Mouse (Mus musculus) mature B cell (primary cell): ENCODE measurements around the gene Olfr350.

ENCODE experiments used
- in situ Hi-C: fragments of 300-500 bp; cut with MboI; formaldehyde crosslinking; loops from 2 replicates; pipeline ENCODE4 v1.14.3; 2019

Olfr350 gene

DNA sequence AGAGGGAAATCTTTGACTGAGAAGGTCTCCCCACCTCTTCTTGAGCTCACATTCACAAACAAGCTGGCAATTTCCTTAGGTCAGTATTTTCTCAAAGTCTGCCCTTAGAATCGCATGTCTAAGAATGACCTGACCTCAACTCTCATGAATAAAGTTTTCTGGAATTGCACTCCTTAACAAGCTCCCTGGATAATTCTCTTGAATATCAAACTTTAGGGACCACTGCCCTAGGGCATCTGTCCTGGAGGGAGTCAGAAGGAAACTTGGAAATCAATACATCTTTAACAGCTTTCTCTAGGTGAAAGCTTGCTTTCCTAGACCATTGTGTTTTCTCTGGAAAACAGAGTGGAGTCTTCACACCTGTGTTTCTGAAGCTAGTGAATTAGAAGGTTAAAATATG is at the start of gene Olfr350:
TSS of gene Olfr350 (plus strand) at position 301 of the 400 bp plus-strand sequence.
- in situ Hi-C loops: no loop called here

GRCm38 (mm10) chr2:36816932-36817331 is 29.2 kb upstream of the Olfr350 start, which contains the start of gene Olfr3:
Olfr3 (minus strand) TSS chr2:36817032.
- in situ Hi-C loops: no loop called here

GRCm38 (mm10) chr2:36862560-36862959 is 16.4 kb downstream of the Olfr350 start, which contains the start of gene Olfr351:
Olfr351 (minus strand) TSS chr2:36862660.
- in situ Hi-C loops: no loop called here

GRCm38 (mm10) chr2:36868160-36868559 is 22.1 kb downstream of the Olfr350 start, which contains the start of gene Olfr352:
Olfr352 (plus strand) TSS chr2:36868460.
- in situ Hi-C loops: no loop called here

DNA sequence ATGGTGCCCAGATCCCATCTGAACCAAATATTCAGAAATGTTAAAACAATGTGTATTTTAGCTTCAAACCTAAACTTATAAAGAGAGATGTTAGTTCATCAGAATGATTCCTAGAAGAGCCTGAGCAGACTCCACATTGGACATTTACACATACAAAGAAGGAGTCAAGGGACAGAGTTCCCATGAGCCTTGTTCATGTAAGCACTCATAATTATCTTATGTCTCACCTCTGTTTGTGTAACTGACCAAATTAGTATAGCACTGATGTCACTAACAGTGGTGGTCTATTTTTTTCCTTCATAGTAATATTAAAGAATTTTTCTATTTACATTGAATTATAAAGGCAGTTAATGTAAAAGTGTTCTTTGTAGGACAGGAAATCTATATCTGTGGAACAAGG is 46.7 kb downstream of the Olfr350 start, which contains the start of gene Olfr353:
TSS of gene Olfr353 (minus strand) at position 101 of the 400 bp plus-strand sequence.
- in situ Hi-C loops: no loop called here

DNA sequence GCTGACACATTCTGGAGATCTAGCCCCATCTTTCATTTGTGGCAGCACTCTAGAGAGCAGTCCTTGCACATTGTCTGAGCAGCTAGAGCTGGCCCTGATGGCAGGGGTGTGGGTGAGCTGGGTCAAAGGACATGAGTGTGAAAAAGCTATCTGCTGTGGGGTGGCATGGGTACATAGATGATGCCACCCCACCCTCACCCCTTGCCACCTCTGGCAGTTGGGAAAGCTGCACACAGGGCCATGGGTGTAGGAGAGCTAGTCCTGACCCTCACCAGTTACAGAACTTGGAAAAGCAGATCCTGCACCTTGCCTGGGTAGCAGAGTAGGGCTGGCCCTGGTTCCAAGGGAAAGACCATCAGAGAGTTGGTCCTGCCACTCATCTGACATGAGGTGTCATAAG is 51.0 kb downstream of the Olfr350 start:
- in situ Hi-C loops: no loop called here
